Mouse (Mus musculus) MEL (cell line): ENCODE measurements around the gene Ppp1r2. TPM values are rescaled to one million over a fixed set of nuclear protein-coding genes. Genes with fewer than 3 reads are reported as not detected.

Experiments
- DNase-seq: peaks from one replicate; pipeline ENCODE4 v3.0.0; 2011; ENCODE audit warnings: low read depth, low spot score
- H3K27ac ChIP-seq: 2 replicates; pipeline ENCODE4 v1.5.1; 2012; ENCODE audit warnings: low read depth, mild to moderate bottlenecking, control low read depth, low read length, moderate library complexity; ENCODE audit not compliant: control insufficient read depth
- H3K27me3 ChIP-seq, 2 experiments: fragments of 150-350 bp in 1 of 2; sonication (generic) in 1 of 2; 2 replicates each; pipeline ENCODE4 v1.6.1; 2012; ENCODE audit warnings: low read length in 2 of 2, mild to moderate bottlenecking in 2 of 2, improper control_type of control experiment in 1 of 2, moderate library complexity in 1 of 2; ENCODE audit not compliant: insufficient read depth in 2 of 2, control insufficient read depth in 1 of 2
- H3K36me3 ChIP-seq, 2 experiments: 2 replicates each; pipeline ENCODE4 v1.6.1; 2012 to 2014; ENCODE audit warnings: low read length in 2 of 2, improper control_type of control experiment in 1 of 2, inconsistent platforms in 1 of 2, mild to moderate bottlenecking in 1 of 2; ENCODE audit not compliant: insufficient read depth in 2 of 2, control insufficient read depth in 1 of 2
- H3K4me1 ChIP-seq, 2 experiments: fragments of 150-350 bp in 1 of 2; sonication (generic) in 1 of 2; 2 replicates each; pipeline ENCODE4 v1.6.1; 2012; ENCODE audit warnings: low read length in 2 of 2, improper control_type of control experiment in 1 of 2, mild to moderate bottlenecking in 1 of 2; ENCODE audit not compliant: insufficient read depth in 2 of 2, control insufficient read depth in 1 of 2
- H3K4me3 ChIP-seq, 2 experiments: fragments of 150-350 bp in 1 of 2; sonication (generic) in 1 of 2; 2 replicates each; pipeline ENCODE4 v1.5.1; 2012; ENCODE audit warnings: low read depth in 2 of 2, low read length in 2 of 2, mild to moderate bottlenecking in 2 of 2, moderate library complexity in 2 of 2, control low read depth in 1 of 2, improper control_type of control experiment in 1 of 2; ENCODE audit not compliant: control insufficient read depth in 1 of 2, insufficient read depth in 1 of 2
- H3K79me2 ChIP-seq: 2 replicates; pipeline ENCODE4 v1.6.1; 2012; ENCODE audit warnings: mild to moderate bottlenecking, low read length, moderate library complexity; ENCODE audit not compliant: control insufficient read depth, poor library complexity, insufficient read depth
- H3K9ac ChIP-seq: 2 replicates; pipeline ENCODE4 v1.6.1; 2012; ENCODE audit warnings: low read depth, mild to moderate bottlenecking, control low read depth, low read length, moderate library complexity; ENCODE audit not compliant: control insufficient read depth, poor library complexity, severe bottlenecking
- H3K9me3 ChIP-seq: fragments of 150-350 bp; sonication (generic); replicated peaks from 2 replicates; pipeline ENCODE4 v1.6.1; 2012; ENCODE audit warnings: mild to moderate bottlenecking, low read length, improper control_type of control experiment, moderate library complexity; ENCODE audit not compliant: insufficient read depth
- BHLHE40 ChIP-seq: IDR thresholded peaks from 2 replicates; pipeline ENCODE4 v1.6.1; 2012; ENCODE audit warnings: low read depth, mild to moderate bottlenecking, inconsistent platforms, low read length, improper control_type of control experiment, borderline replicate concordance
- CHD1 ChIP-seq: IDR thresholded peaks from 2 replicates; pipeline ENCODE4 v1.6.1; 2012; ENCODE audit warnings: low read depth, mild to moderate bottlenecking, inconsistent platforms, low read length, improper control_type of control experiment
- CHD2 ChIP-seq: IDR thresholded peaks from 2 replicates; pipeline ENCODE4 v1.6.1; 2011; ENCODE audit warnings: low read length, improper control_type of control experiment
- CTCF ChIP-seq, 3 experiments: IDR thresholded peaks in 2 of 3; conservative IDR thresholded peaks in 1 of 3; 2 replicates each; pipeline ENCODE4 v1.5.1; 2011 to 2012; ENCODE audit warnings: low read length in 3 of 3, low read depth in 2 of 3, mild to moderate bottlenecking in 2 of 3, improper control_type of control experiment in 1 of 3, inconsistent platforms in 1 of 3, mixed read lengths in 1 of 3, moderate library complexity in 1 of 3; ENCODE audit not compliant: control insufficient read depth in 1 of 3, insufficient read depth in 1 of 3, poor library complexity in 1 of 3, severe bottlenecking in 1 of 3
- GABPA ChIP-seq: IDR thresholded peaks from 2 replicates; pipeline ENCODE4 v1.6.1; 2012; ENCODE audit warnings: low read depth, mild to moderate bottlenecking, inconsistent platforms, low read length, improper control_type of control experiment, moderate library complexity
- GATA1 ChIP-seq: IDR thresholded peaks from 2 replicates; pipeline ENCODE4 v1.6.1; 2011; ENCODE audit warnings: low read depth, low read length, improper control_type of control experiment
- JUND ChIP-seq: IDR thresholded peaks from 2 replicates; pipeline ENCODE4 v1.6.1; 2011; ENCODE audit warnings: low read depth, mild to moderate bottlenecking, improper control_type of control experiment, low read length
- KAT2A ChIP-seq: conservative IDR thresholded peaks from 2 replicates; pipeline ENCODE4 v1.6.1; 2012; ENCODE audit warnings: low read depth, low read length, improper control_type of control experiment, inconsistent platforms
- MAX ChIP-seq: IDR thresholded peaks from 2 replicates; pipeline ENCODE4 v1.6.1; 2011; ENCODE audit warnings: low read length, improper control_type of control experiment
- MXI1 ChIP-seq: IDR thresholded peaks from 2 replicates; pipeline ENCODE4 v1.6.1; 2011; ENCODE audit warnings: mild to moderate bottlenecking, low read depth, low read length, improper control_type of control experiment
- MYC ChIP-seq: IDR thresholded peaks from 2 replicates; pipeline ENCODE4 v1.6.1; 2011; ENCODE audit warnings: low read depth, mild to moderate bottlenecking, low read length, improper control_type of control experiment, moderate library complexity
- POLR2A ChIP-seq, 2 experiments: IDR thresholded peaks; 2 replicates each; pipeline ENCODE4 v1.6.1; 2011 to 2012; ENCODE audit warnings: low read length in 2 of 2, mild to moderate bottlenecking in 2 of 2, control low read depth in 1 of 2, improper control_type of control experiment in 1 of 2, low read depth in 1 of 2, moderate library complexity in 1 of 2; ENCODE audit not compliant: control insufficient read depth in 1 of 2, insufficient read depth in 1 of 2, poor library complexity in 1 of 2
- RAD21 ChIP-seq: IDR thresholded peaks from 2 replicates; pipeline ENCODE4 v1.6.1; 2011; ENCODE audit warnings: mild to moderate bottlenecking, low read depth, low read length, improper control_type of control experiment
- RCOR1 ChIP-seq: IDR thresholded peaks from 2 replicates; pipeline ENCODE4 v1.6.1; 2012; ENCODE audit warnings: low read depth, mild to moderate bottlenecking, inconsistent platforms, low read length, improper control_type of control experiment
- SMC3 ChIP-seq: IDR thresholded peaks from 2 replicates; pipeline ENCODE4 v1.6.1; 2011; ENCODE audit warnings: low read depth, low read length, improper control_type of control experiment
- TBP ChIP-seq: IDR thresholded peaks from 2 replicates; pipeline ENCODE4 v1.8.0; 2011; ENCODE audit warnings: low read depth, low read length, improper control_type of control experiment
- UBTF ChIP-seq: IDR thresholded peaks from 2 replicates; pipeline ENCODE4 v1.6.1; 2012; ENCODE audit warnings: low read depth, mild to moderate bottlenecking, inconsistent platforms, low read length, improper control_type of control experiment, moderate library complexity, borderline replicate concordance; ENCODE audit not compliant: insufficient read depth
- USF1 ChIP-seq: IDR thresholded peaks from 2 replicates; pipeline ENCODE4 v1.6.1; 2014; ENCODE audit warnings: low read depth, mild to moderate bottlenecking, inconsistent platforms, low read length, improper control_type of control experiment, moderate library complexity
- USF2 ChIP-seq, 2 experiments: IDR thresholded peaks; 2 replicates each; pipeline ENCODE4 v1.6.1; 2011 to 2012; ENCODE audit warnings: improper control_type of control experiment in 2 of 2, low read length in 2 of 2, borderline replicate concordance in 1 of 2, inconsistent platforms in 1 of 2, low read depth in 1 of 2, mild to moderate bottlenecking in 1 of 2; ENCODE audit not compliant: insufficient read depth in 1 of 2
- ZC3H11A ChIP-seq: IDR thresholded peaks from 2 replicates; pipeline ENCODE4 v1.6.1; 2012; ENCODE audit warnings: low read depth, mild to moderate bottlenecking, inconsistent platforms, low read length, improper control_type of control experiment
- polyA plus RNA-seq, 2 experiments: library from polyadenylated mRNA; stranded (reverse) in 1 of 2; unstranded in 1 of 2; fragments of >175 nt in 1 of 2; fragments of >200 nt in 1 of 2; gene quantifications; 2 replicates each; pipeline versions ENCODE4 v1.2.1 to v1.2.4; 2012; ENCODE audit warnings: low replicate concordance in 2 of 2, low read depth in 1 of 2; ENCODE audit not compliant: insufficient read length in 2 of 2, insufficient read depth in 1 of 2, missing spikeins in 1 of 2
- total RNA-seq: library from RNA; depleted of rRNA; stranded (reverse); fragments of 300-350 nt; gene quantifications from 2 replicates; pipeline ENCODE4 v1.2.3, GENCODE M21; 2012

Ppp1r2 gene
- total and polyA plus RNA-seq, 3 experiments: 31.2 to 36.2 TPM; not detected in 1

GRCm38 (mm10) chr16:31247442-31247841 is 27.6 kb downstream of the Ppp1r2 start:
- no peak overlapping the region for H3K9ac ChIP-seq

DNA sequence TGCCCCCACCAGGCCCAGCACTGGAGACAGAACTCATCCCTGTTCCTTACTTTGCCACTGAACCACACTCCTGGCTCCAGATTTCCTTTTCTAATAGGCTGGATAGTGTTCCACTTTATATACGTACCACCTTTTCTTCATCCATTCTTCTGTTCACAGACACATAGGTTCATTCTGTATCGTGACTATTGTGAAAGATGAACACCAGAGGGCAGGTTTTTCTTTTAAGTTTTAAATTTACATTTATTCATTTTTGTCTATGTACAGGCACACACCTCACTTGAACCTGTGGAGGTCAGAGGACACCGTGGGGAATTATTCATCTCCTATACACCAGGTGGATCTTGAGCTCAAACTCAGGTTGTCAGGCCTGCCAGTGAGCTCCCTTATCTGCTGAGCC is 31.0 kb downstream of the Ppp1r2 start:
- H3K27me3 ChIP-seq: no peaks in the 10 kb centered on the region
- no peaks in the 10 kb centered on the region for H3K79me2 ChIP-seq
- no peak overlapping the region for H3K4me3 ChIP-seq
- no peak overlapping the region for H3K9ac ChIP-seq
- no peak for TF ChIP-seq USF1
- TF ChIP-seq RAD21: peak; percentile 33
- TF ChIP-seq SMC3: peak; percentile 59
- TF ChIP-seq CTCF (IDR thresholded peaks at IDR 0.05 in 2 of 3, conservative IDR thresholded peaks at IDR 0.05 in 1 of 3; ENCODE audit: control insufficient read depth in 1 of 3, insufficient read depth in 1 of 3, low read depth in 2 of 3, low read length in 3 of 3, poor library complexity in 1 of 3, severe bottlenecking in 1 of 3): peak in 1 of 3 experiments; percentile 35; a peak in 2 of 6 replicates
- no peak for TF ChIP-seq GATA1
- H3K36me3 ChIP-seq: no peaks in the 10 kb centered on the region
- no peak for DNase-seq
- no peak overlapping the region for H3K27ac ChIP-seq
- no peaks in the 10 kb centered on the region for H3K4me1 ChIP-seq
- no peaks in the 10 kb centered on the region for H3K9me3 ChIP-seq

More at GRCm38 (mm10) chr16:31247442-31247841, 27.6 kb downstream of the Ppp1r2 start:
- TF ChIP-seq ZC3H11A: no peak
- TF ChIP-seq CHD1: no peak
- TF ChIP-seq RCOR1: no peak
- TF ChIP-seq CTCF (IDR thresholded peaks at IDR 0.05 in 2 of 3, conservative IDR thresholded peaks at IDR 0.05 in 1 of 3; ENCODE audit: control insufficient read depth in 1 of 3, insufficient read depth in 1 of 3, low read depth in 2 of 3, low read length in 3 of 3, poor library complexity in 1 of 3, severe bottlenecking in 1 of 3): no peak
- TF ChIP-seq GABPA: no peak
- TF ChIP-seq MAX: no peak
- no peak for TF ChIP-seq USF1
- no peak for TF ChIP-seq TBP
- TF ChIP-seq GATA1: no peak
- TF ChIP-seq CHD2: no peak
- no peak for TF ChIP-seq USF2 (IDR thresholded peaks at IDR 0.05; ENCODE audit: borderline replicate concordance in 1 of 2, insufficient read depth in 1 of 2, low read depth in 1 of 2, low read length in 2 of 2)
- TF ChIP-seq MXI1: no peak
- TF ChIP-seq POLR2A (IDR thresholded peaks at IDR 0.05; ENCODE audit: control insufficient read depth in 1 of 2, insufficient read depth in 1 of 2, low read depth in 1 of 2, low read length in 2 of 2, poor library complexity in 1 of 2): no peak
- no peak for TF ChIP-seq UBTF
- no peak for TF ChIP-seq BHLHE40
- no peak for TF ChIP-seq KAT2A
- TF ChIP-seq RAD21: no peak
- TF ChIP-seq JUND: no peak
- no peak for TF ChIP-seq MYC
- Histone ChIP-seq H3K27ac (no peak overlapping the region), H3K9me3 (no peaks in the 10 kb centered on the region), H3K36me3 (peaks cover 0 to 5% of the 10 kb centered on the region in 2 experiments; a peak in 2 of 4 replicates), H3K27me3 (no peaks in the 10 kb centered on the region), H3K4me1 (peaks cover 0 to 4% of the 10 kb centered on the region in 2 experiments; a peak in 1 of 4 replicates), H3K4me3 (no peak overlapping the region), H3K79me2 (no peaks in the 10 kb centered on the region)
- no peak for DNase-seq
